Mouse (Mus musculus): ENCODE measurements around the gene Kcnmb2. TPM values are rescaled to one million over a fixed set of nuclear protein-coding genes. Genes with fewer than 3 reads are reported as not detected.

The Kcnmb2 gene
- polyA plus RNA-seq, 1 experiment from 2014 or later: 2.1 TPM

DNA sequence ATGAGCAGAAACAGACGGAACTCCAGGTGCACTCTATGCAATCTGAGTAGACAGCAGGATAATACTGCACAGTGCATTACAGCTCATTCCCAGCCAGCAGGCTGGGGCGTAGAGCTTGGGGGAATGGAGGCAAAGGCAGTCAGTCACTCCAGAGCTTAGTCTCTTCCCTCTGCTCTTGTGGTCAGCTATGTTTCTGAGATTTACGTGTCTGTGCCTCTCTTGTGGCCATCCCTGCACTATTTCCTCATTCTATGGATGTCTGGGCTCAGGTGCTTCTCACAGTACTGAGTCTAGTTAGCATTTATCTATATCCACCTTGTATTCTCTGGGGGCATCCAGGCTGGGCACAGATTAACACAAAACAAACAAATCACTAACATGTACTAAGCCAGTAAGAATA is 160.4 kb downstream of the Kcnmb2 start:
- Histone ChIP-seq H3K9me3 (replicated peaks; ENCODE audit: low read length) (no peaks in the 10 kb centered on the region), H3K36me3 (ENCODE audit: insufficient read depth, low read length) (no peaks in the 10 kb centered on the region), H3K4me2 (ENCODE audit: low read length) (no peak overlapping the region), H3K27me3 (ENCODE audit: insufficient read depth, low read length) (no peaks in the 10 kb centered on the region), H3K9ac (ENCODE audit: low read depth, low read length) (no peak overlapping the region), H3K4me1 (replicated peaks; ENCODE audit: insufficient read depth, low read length) (no peaks in the 10 kb centered on the region), H3K4me3 (replicated peaks; ENCODE audit: low read depth, low read length) (no peak overlapping the region), H3K27ac (no peak overlapping the region)
- no peak for TF ChIP-seq CTCF (IDR thresholded peaks at IDR 0.05; ENCODE audit: low read depth)
- ATAC-seq (replicated peaks; ENCODE audit: low FRiP score, low read depth): no peak
- no peak for DNase-seq (ENCODE audit: low spot score)
- WGBS: 82% methylated on average over 3 of the region's 3 CpGs

DNA sequence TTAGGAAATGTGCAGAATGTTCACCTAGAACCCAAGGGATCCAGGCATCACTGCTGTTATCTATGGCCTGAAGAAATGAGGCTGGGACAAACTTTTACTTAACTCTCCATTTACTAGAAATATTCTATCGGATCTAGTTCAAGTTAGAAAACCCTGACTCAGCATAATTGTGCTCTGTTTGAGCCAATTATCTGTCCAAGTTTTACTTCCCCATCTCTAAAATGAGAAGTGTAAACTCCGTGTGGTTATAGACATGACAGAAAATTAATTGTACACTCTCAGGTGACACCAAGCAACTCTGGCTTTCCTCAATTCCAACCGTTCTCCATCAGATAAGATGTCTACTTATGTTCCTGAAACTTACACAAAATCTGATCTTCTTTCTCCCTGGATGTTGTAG is 161.0 kb downstream of the Kcnmb2 start:
- no peak for TF ChIP-seq CTCF (IDR thresholded peaks at IDR 0.05; ENCODE audit: low read depth)
- ATAC-seq (replicated peaks; ENCODE audit: low FRiP score, low read depth): no peak
- H3K4me3 ChIP-seq (replicated peaks; ENCODE audit: low read depth, low read length): no peak overlapping the region
- H3K27ac ChIP-seq: no peak overlapping the region
- no peak for DNase-seq (ENCODE audit: low spot score)
- H3K36me3 ChIP-seq (ENCODE audit: insufficient read depth, low read length): no peaks in the 10 kb centered on the region
- H3K4me1 ChIP-seq (replicated peaks; ENCODE audit: insufficient read depth, low read length): no peaks in the 10 kb centered on the region
- 72% methylated on average over 3 of the region's 3 CpGs for WGBS
- no peak overlapping the region for H3K4me2 ChIP-seq (ENCODE audit: low read length)
- no peak overlapping the region for H3K9ac ChIP-seq (ENCODE audit: low read depth, low read length)
- no peaks in the 10 kb centered on the region for H3K27me3 ChIP-seq (ENCODE audit: insufficient read depth, low read length)
- H3K9me3 ChIP-seq (replicated peaks; ENCODE audit: low read length): no peaks in the 10 kb centered on the region

DNA sequence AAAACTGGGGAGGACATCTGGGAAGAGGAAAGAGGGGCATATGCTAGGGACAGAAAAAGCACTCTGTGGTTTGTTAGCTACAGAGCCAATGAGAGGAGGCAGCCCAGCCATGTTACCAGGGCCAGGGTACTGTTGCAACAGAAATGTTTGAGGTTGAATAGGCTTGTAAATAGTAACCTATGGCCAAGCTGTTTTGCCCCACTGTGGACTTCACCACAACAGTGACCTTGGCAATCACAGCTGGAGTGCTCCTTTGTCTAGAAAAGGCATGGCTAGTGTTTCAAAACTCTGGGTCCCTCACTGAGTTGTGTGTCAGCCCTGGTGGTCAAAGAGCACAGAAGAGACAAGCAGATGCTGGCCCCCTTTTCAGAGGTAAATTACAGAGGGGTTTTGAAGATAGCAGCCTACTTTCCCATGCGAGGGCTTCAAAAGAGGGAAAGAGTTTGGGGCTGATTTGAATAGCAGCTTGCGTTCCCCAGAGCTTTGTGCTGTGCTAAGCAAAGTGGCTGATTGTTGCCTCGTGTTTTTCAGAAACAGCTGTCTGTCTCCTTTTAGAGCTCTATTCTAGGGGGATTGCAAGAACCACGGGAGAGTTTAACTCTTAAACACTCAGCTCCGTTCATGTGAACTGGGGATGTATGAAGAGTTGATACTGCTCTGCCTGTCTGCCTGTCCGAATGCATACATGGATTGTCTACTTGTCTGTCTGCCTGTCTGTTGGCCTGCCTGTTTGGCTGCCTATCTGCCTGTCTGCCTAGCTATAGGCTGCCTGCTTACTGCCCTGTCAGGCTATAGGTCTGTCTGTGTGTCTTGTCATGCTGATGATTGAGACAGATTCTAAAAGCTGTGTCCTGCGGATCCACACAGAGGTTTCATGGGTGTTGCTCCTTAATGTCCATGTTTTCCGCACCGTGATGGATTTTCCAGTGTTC is 165.0 kb downstream of the Kcnmb2 start:
- TF ChIP-seq CTCF (IDR thresholded peaks at IDR 0.05; ENCODE audit: low read depth): no peak
- Histone ChIP-seq H3K4me1 (replicated peaks; ENCODE audit: insufficient read depth, low read length) (no peaks in the 10 kb centered on the region), H3K9ac (ENCODE audit: low read depth, low read length) (no peak overlapping the region), H3K36me3 (ENCODE audit: insufficient read depth, low read length) (no peaks in the 10 kb centered on the region), H3K4me3 (replicated peaks; ENCODE audit: low read depth, low read length) (no peak overlapping the region), H3K9me3 (replicated peaks; ENCODE audit: low read length) (no peaks in the 10 kb centered on the region), H3K27me3 (ENCODE audit: insufficient read depth, low read length) (no peaks in the 10 kb centered on the region), H3K27ac (no peak overlapping the region), H3K4me2 (ENCODE audit: low read length) (no peak overlapping the region)
- DNase-seq (ENCODE audit: low spot score): no peak
- ATAC-seq (replicated peaks; ENCODE audit: low FRiP score, low read depth): no peak
- WGBS: 51% methylated on average over 9 of the region's 9 CpGs

DNA sequence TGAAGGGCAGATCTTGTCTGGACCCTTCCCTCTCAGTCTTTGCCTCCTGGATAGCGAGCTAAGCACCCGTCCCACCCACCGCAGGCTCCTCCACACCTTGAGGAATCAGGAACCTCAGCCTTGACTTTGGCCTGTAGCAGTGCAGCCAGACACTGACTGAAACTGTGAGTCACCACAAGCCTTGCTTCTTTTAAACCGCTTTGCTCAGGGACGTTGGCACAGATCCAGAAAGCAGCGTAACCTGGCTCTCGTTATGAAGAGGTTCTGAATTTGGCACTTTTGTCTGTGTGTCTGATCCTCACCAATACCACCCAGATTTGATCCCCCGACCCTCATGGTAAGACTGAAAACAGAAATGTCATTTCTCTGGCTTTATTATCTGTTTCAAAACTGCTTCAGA is 171.6 kb downstream of the Kcnmb2 start:
- no peaks in the 10 kb centered on the region for H3K9me3 ChIP-seq (replicated peaks; ENCODE audit: low read length)
- DNase-seq (ENCODE audit: low spot score): no peak
- no peak overlapping the region for H3K4me3 ChIP-seq (replicated peaks; ENCODE audit: low read depth, low read length)
- no peak for TF ChIP-seq CTCF (IDR thresholded peaks at IDR 0.05; ENCODE audit: low read depth)
- no peak overlapping the region for H3K9ac ChIP-seq (ENCODE audit: low read depth, low read length)
- H3K4me1 ChIP-seq (replicated peaks; ENCODE audit: insufficient read depth, low read length): no peaks in the 10 kb centered on the region
- H3K27ac ChIP-seq: no peak overlapping the region
- H3K27me3 ChIP-seq (ENCODE audit: insufficient read depth, low read length): no peaks in the 10 kb centered on the region
- 58% methylated on average over 8 of the region's 8 CpGs for WGBS
- no peak overlapping the region for H3K4me2 ChIP-seq (ENCODE audit: low read length)
- no peak for ATAC-seq (replicated peaks; ENCODE audit: low FRiP score, low read depth)
- H3K36me3 ChIP-seq (ENCODE audit: insufficient read depth, low read length): no peaks in the 10 kb centered on the region

DNA sequence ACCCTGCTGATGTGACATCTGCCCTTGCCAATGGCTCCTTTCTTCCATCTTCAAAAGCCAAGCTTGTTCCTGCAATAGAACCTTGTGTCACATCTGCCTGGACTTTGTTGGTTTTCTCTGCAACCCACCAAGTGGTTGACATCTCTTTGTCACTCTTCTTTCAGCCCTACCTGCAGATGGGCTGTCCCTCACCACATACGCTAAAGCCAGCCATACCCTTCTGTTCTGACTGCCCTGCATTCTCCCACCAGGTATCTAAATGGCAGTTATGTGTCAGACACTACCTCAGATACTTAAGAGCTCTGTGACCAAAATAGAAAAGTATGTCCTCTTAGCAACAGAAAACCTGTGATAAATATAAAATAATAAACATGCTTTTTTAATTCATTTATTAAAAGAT is 186.5 kb downstream of the Kcnmb2 start:
- Histone ChIP-seq H3K4me2 (ENCODE audit: low read length) (no peak overlapping the region), H3K4me3 (replicated peaks; ENCODE audit: low read depth, low read length) (no peak overlapping the region), H3K9me3 (replicated peaks; ENCODE audit: low read length) (no peaks in the 10 kb centered on the region), H3K27ac (no peak overlapping the region), H3K27me3 (ENCODE audit: insufficient read depth, low read length) (no peaks in the 10 kb centered on the region), H3K4me1 (replicated peaks; ENCODE audit: insufficient read depth, low read length) (no peaks in the 10 kb centered on the region), H3K9ac (ENCODE audit: low read depth, low read length) (no peak overlapping the region), H3K36me3 (ENCODE audit: insufficient read depth, low read length) (no peaks in the 10 kb centered on the region)
- DNase-seq (ENCODE audit: low spot score) (no peak), ATAC-seq (replicated peaks; ENCODE audit: low FRiP score, low read depth) (no peak)
- WGBS: 87% methylated on average over 1 of the region's 1 CpGs
- TF ChIP-seq CTCF (IDR thresholded peaks at IDR 0.05; ENCODE audit: low read depth): no peak

DNA sequence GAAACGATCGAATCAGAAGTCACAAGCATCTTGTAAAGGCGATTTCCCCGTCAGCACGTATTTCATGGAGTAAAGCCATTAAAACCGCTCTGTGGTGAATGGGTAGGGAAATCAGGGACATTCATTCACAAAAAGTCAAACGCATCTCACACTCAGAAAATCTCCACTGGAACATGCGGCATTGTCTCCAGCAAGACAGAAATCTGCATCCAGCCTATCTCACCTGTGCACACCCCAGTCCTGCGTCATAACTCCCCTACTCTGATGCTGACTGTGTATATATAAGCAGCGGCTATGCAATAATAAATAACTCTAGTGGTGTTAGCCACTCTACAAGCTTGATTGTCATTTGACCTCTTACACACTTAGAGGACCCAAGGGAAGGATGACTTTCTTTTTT is 199.1 kb downstream of the Kcnmb2 start:
- no peak overlapping the region for H3K4me2 ChIP-seq (ENCODE audit: low read length)
- H3K4me1 ChIP-seq (replicated peaks; ENCODE audit: insufficient read depth, low read length): no peaks in the 10 kb centered on the region
- DNase-seq (ENCODE audit: low spot score): no peak
- H3K27ac ChIP-seq: no peak overlapping the region
- WGBS: 78% methylated on average over 10 of the region's 10 CpGs
- no peak for ATAC-seq (replicated peaks; ENCODE audit: low FRiP score, low read depth)
- no peaks in the 10 kb centered on the region for H3K27me3 ChIP-seq (ENCODE audit: insufficient read depth, low read length)
- no peak overlapping the region for H3K9ac ChIP-seq (ENCODE audit: low read depth, low read length)
- no peak overlapping the region for H3K4me3 ChIP-seq (replicated peaks; ENCODE audit: low read depth, low read length)
- no peaks in the 10 kb centered on the region for H3K9me3 ChIP-seq (replicated peaks; ENCODE audit: low read length)
- no peaks in the 10 kb centered on the region for H3K36me3 ChIP-seq (ENCODE audit: insufficient read depth, low read length)
- no peak for TF ChIP-seq CTCF (IDR thresholded peaks at IDR 0.05; ENCODE audit: low read depth)

Measured in kidney, postnatal 0 days (tissue).